Mouse (Mus musculus) embryonic facial prominence, embryonic 12.5 days (tissue): Measurements from ENCODE around the gene Atp6v1c2. TPM values are rescaled to one million over a fixed set of nuclear protein-coding genes. Genes with fewer than 3 reads are reported as not detected.

Experiments
- ATAC-seq: fragments of 200-750 bp; cut with Nextera tagmentation; 2 replicates; pipeline ENCODE4 v1.8.0; 2017; ENCODE audit not compliant: insufficient number of reproducible peaks, insufficient read depth, low FRiP score, low TSS enrichment
- H3K27ac ChIP-seq: fragments of 300-500 bp; sonication (generic); 2 replicates; pipeline ENCODE4 v1.5.1; 2016; ENCODE audit warnings: mild to moderate bottlenecking
- H3K27me3 ChIP-seq: fragments of 300-500 bp; sonication (generic); 2 replicates; pipeline ENCODE4 v1.6.1; 2016; ENCODE audit warnings: mild to moderate bottlenecking, moderate library complexity
- H3K36me3 ChIP-seq: fragments of 300-500 bp; sonication (generic); 2 replicates; pipeline ENCODE4 v1.6.1; 2016; ENCODE audit warnings: mild to moderate bottlenecking
- H3K4me1 ChIP-seq: fragments of 300-500 bp; sonication (generic); 2 replicates; pipeline ENCODE4 v1.6.1; 2016
- H3K4me2 ChIP-seq: fragments of 300-500 bp; sonication (generic); replicated peaks from 2 replicates; pipeline ENCODE4 v1.6.1; 2016; ENCODE audit warnings: mild to moderate bottlenecking, moderate library complexity
- H3K4me3 ChIP-seq: fragments of 300-500 bp; sonication (generic); 2 replicates; pipeline ENCODE4 v1.5.1; 2016; ENCODE audit warnings: mild to moderate bottlenecking
- H3K9ac ChIP-seq: fragments of 300-500 bp; sonication (generic); 2 replicates; pipeline ENCODE4 v1.6.1; 2016; ENCODE audit warnings: mild to moderate bottlenecking, moderate library complexity
- H3K9me3 ChIP-seq: fragments of 300-500 bp; sonication (generic); 2 replicates; pipeline ENCODE4 v1.6.1; 2016; ENCODE audit warnings: mild to moderate bottlenecking, moderate library complexity
- WGBS: fragments of 180-500 bp; shearing (Covaris S2); methylation state at CpG from one replicate; pipeline ENCODE4 v1.1.7; 2016; 5-methylcytosine and 5-hydroxymethylcytosine counted together
- polyA plus RNA-seq: library from polyadenylated mRNA; unstranded; fragments of >200 nt; fragmentation: Nextera tagmentation; extraction: Ambion mirVana; gene quantifications from 2 replicates; pipeline ENCODE4 v1.2.1, GENCODE M21; 2016

The Atp6v1c2 gene
- polyA plus RNA-seq, 1 experiment from 2014 or later = 0.83 TPM

GRCm38 (mm10) chr12:17358981-17359380, 29.8 kb upstream of the Atp6v1c2 start:
- 87% methylated on average over 9 of the region's 9 CpGs for WGBS
- H3K27ac ChIP-seq = no peak overlapping the region
- no peak overlapping the region for H3K9ac ChIP-seq
- H3K4me3 ChIP-seq = no peak overlapping the region
- no peak overlapping the region for H3K4me2 ChIP-seq
- H3K36me3 ChIP-seq = peaks cover 69% of the 10 kb centered on the region
- no peak for ATAC-seq
- H3K27me3 ChIP-seq = no peaks in the 10 kb centered on the region
- H3K9me3 ChIP-seq = no peaks in the 10 kb centered on the region
- H3K4me1 ChIP-seq = no peaks in the 10 kb centered on the region

- WGBS = 95% methylated on average over 5 of the region's 5 CpGs
- Histone ChIP-seq H3K27ac (no peak overlapping the region), H3K4me1 (no peaks in the 10 kb centered on the region), H3K4me2 (no peak overlapping the region), H3K9ac (no peak overlapping the region), H3K9me3 (no peaks in the 10 kb centered on the region), H3K27me3 (no peaks in the 10 kb centered on the region), H3K36me3 (peaks cover 68% of the 10 kb centered on the region), H3K4me3 (no peak overlapping the region)
- no peak for ATAC-seq
Observed at GRCm38 (mm10) chr12:17357795-17358194, 28.6 kb upstream of the Atp6v1c2 start.

- H3K27me3 ChIP-seq = no peaks in the 10 kb centered on the region
- 87% methylated on average over 4 of the region's 4 CpGs for WGBS
- no peak overlapping the region for H3K4me3 ChIP-seq
- no peak overlapping the region for H3K27ac ChIP-seq
- H3K9me3 ChIP-seq = no peaks in the 10 kb centered on the region
- ATAC-seq = no peak
- H3K9ac ChIP-seq = no peak overlapping the region
- no peaks in the 10 kb centered on the region for H3K4me1 ChIP-seq
- H3K36me3 ChIP-seq = peaks cover 64% of the 10 kb centered on the region
- H3K4me2 ChIP-seq = no peak overlapping the region
Observed at GRCm38 (mm10) chr12:17356853-17357252, 27.7 kb upstream of the Atp6v1c2 start.

GRCm38 (mm10) chr12:17350106-17350505, 20.9 kb upstream of the Atp6v1c2 start:
- peaks cover 8% of the 10 kb centered on the region for H3K4me1 ChIP-seq
- H3K4me2 ChIP-seq = no peak overlapping the region
- no peak for ATAC-seq
- H3K27me3 ChIP-seq = no peaks in the 10 kb centered on the region
- no peak overlapping the region for H3K9ac ChIP-seq
- H3K9me3 ChIP-seq = no peaks in the 10 kb centered on the region
- H3K27ac ChIP-seq = no peak overlapping the region
- no peak overlapping the region for H3K4me3 ChIP-seq
- peaks cover 28% of the 10 kb centered on the region for H3K36me3 ChIP-seq

GRCm38 (mm10) chr12:17348048-17349036, 19.2 kb upstream of the Atp6v1c2 start, which contains the start of gene Nol10:
TSS of gene Nol10 (plus strand) at chr12:17348458.
- ATAC-seq = peak; percentile 93

GRCm38 (mm10) chr12:17347327-17348047, 18.3 kb upstream of the Atp6v1c2 start:
- Histone ChIP-seq H3K9ac (peak overlapping the region; percentile 77), H3K9me3 (no peaks in the 10 kb centered on the region), H3K36me3 (peaks cover 7% of the 10 kb centered on the region), H3K4me3 (peak overlapping the region; percentile 83), H3K27ac (0 out of 2 replicates have a peak overlapping the region, but pooled peaks have one; percentile 3), H3K27me3 (no peaks in the 10 kb centered on the region), H3K4me1 (peaks cover 8% of the 10 kb centered on the region), H3K4me2 (peak overlapping the region; percentile 67)
- ATAC-seq = no peak
- 32% methylated on average over 11 of the region's 11 CpGs for WGBS

More at GRCm38 (mm10) chr12:17348048-17349036, 19.2 kb upstream of the Atp6v1c2 start, which contains the start of gene Nol10:
- peak within 1 kb of the TSS; percentile 67 for H3K4me2 ChIP-seq
- H3K4me1 ChIP-seq = peaks cover 8% of the 10 kb centered on the region
- H3K9ac ChIP-seq = peak within 1 kb of the TSS; percentile 77
- peaks cover 12% of the 10 kb centered on the region for H3K36me3 ChIP-seq
- H3K4me3 ChIP-seq = peak within 1 kb of the TSS; percentile 83
- 0 out of 2 replicates have a peak within 1 kb of the TSS, but pooled peaks have one; percentile 3 for H3K27ac ChIP-seq
- under 1% methylated on average over 42 of the region's 42 CpGs for WGBS
- no peaks in the 10 kb centered on the region for H3K9me3 ChIP-seq
- H3K27me3 ChIP-seq = no peaks in the 10 kb centered on the region

- WGBS = 55% methylated on average over 3 of the region's 3 CpGs
- Histone ChIP-seq H3K36me3 (no peaks in the 10 kb centered on the region), H3K27me3 (no peaks in the 10 kb centered on the region)
Observed at GRCm38 (mm10) chr12:17339114-17339905, 10.2 kb upstream of the Atp6v1c2 start.

GRCm38 (mm10) chr12:17338338-17338737, 9.2 kb upstream of the Atp6v1c2 start:
- Histone ChIP-seq H3K27me3 (no peaks in the 10 kb centered on the region), H3K36me3 (no peaks in the 10 kb centered on the region), H3K9me3 (no peaks in the 10 kb centered on the region), H3K4me3 (no peak overlapping the region), H3K27ac (no peak overlapping the region), H3K4me2 (no peak overlapping the region), H3K9ac (no peak overlapping the region), H3K4me1 (no peaks in the 10 kb centered on the region)
- 77% methylated on average over 2 of the region's 2 CpGs for WGBS
- ATAC-seq = no peak

More at GRCm38 (mm10) chr12:17339114-17339905, 10.2 kb upstream of the Atp6v1c2 start:
- H3K27ac ChIP-seq = no peak overlapping the region
- no peaks in the 10 kb centered on the region for H3K9me3 ChIP-seq
- no peaks in the 10 kb centered on the region for H3K4me1 ChIP-seq
- no peak overlapping the region for H3K4me3 ChIP-seq
- no peak for ATAC-seq
- no peak overlapping the region for H3K9ac ChIP-seq
- no peak overlapping the region for H3K4me2 ChIP-seq

GRCm38 (mm10) chr12:17333459-17333858, 4.3 kb upstream of the Atp6v1c2 start:
- H3K27ac ChIP-seq = no peak overlapping the region
- no peak overlapping the region for H3K4me2 ChIP-seq
- no peak overlapping the region for H3K4me3 ChIP-seq
- H3K9ac ChIP-seq = no peak overlapping the region
- WGBS = 33% methylated on average over 1 of the region's 1 CpGs
- no peak for ATAC-seq
- H3K36me3 ChIP-seq = no peaks in the 10 kb centered on the region
- H3K4me1 ChIP-seq = no peaks in the 10 kb centered on the region
- no peaks in the 10 kb centered on the region for H3K27me3 ChIP-seq
- no peaks in the 10 kb centered on the region for H3K9me3 ChIP-seq

- no peak overlapping the region for H3K27ac ChIP-seq
- peak overlapping the region; percentile 28 for H3K9ac ChIP-seq
- peak overlapping the region; percentile 79 for H3K4me2 ChIP-seq
- no peaks in the 10 kb centered on the region for H3K36me3 ChIP-seq
- ATAC-seq = no peak; the same call in 1 of the 2 replicates
- no peaks in the 10 kb centered on the region for H3K9me3 ChIP-seq
- peaks cover 43% of the 10 kb centered on the region for H3K27me3 ChIP-seq
- H3K4me1 ChIP-seq = no peaks in the 10 kb centered on the region
- H3K4me3 ChIP-seq = peak overlapping the region; percentile 44
- 5% methylated on average over 51 of the region's 51 CpGs for WGBS
Observed at GRCm38 (mm10) chr12:17324549-17325470, 4.3 kb downstream of the Atp6v1c2 start.
